Mouse (Mus musculus): ENCODE results near the gene Fam120b. TPM values are rescaled to one million over a fixed set of nuclear protein-coding genes. Genes with fewer than 3 reads are reported as not detected.

Fam120b gene
- total and polyA plus RNA-seq, 3 experiments: 9.8 to 10.5 TPM; not detected in 1

DNA sequence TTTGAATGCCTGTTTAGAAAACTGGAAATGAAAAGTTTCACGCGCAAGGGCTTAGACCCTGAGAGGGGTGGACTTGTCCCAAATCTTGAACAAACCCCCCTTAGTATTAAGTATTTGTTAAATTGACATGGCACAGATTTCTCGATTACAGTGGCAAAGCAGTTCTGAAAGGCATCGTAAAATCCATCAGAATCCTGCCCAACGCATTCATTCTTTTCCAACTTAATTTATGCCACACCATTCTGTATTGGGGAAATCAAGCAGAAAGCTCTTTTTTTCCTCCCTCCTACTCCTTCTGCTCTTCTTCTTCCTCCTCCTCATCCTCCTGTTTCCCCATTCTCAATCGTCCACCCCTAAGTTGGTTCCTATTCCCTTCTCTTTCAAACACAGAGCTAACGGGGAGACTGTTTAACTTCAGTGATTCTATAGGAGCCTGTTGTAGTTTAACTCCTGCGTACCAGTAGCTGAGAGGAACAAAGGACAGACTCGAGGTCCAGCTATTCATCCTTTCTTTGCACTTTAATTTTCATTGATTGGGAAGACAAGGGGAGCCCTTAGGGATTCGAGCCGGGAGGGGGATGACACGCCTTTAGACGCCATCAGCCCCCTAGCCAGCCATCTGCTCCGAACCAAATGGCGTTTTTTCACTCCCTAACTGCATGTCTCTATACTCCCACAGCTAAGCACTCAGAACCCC, 17.4 kb upstream of the Fam120b start:
- H3K9me3 ChIP-seq (replicated peaks; ENCODE audit: insufficient read depth, low read length): no peaks in the 10 kb centered on the region
- no peaks in the 10 kb centered on the region; a peak in 1 of 4 replicates for H3K27me3 ChIP-seq (ENCODE audit: control insufficient read depth in 1 of 2, insufficient read depth in 2 of 2, low read length in 2 of 2)
- no peaks in the 10 kb centered on the region for H3K36me3 ChIP-seq (ENCODE audit: control insufficient read depth in 1 of 2, insufficient read depth in 2 of 2, low read length in 2 of 2)
- H3K4me1 ChIP-seq (ENCODE audit: control insufficient read depth in 1 of 2, insufficient read depth in 2 of 2, low read length in 2 of 2): no peaks in the 10 kb centered on the region
- TF ChIP-seq GATA1 (IDR thresholded peaks at IDR 0.05; ENCODE audit: low read depth, low read length) (no peak), USF1 (IDR thresholded peaks at IDR 0.05; ENCODE audit: low read depth, low read length) (no peak), HCFC1 (IDR thresholded peaks at IDR 0.05; ENCODE audit: low read depth, low read length) (no peak), MYC (IDR thresholded peaks at IDR 0.05; ENCODE audit: low read depth, low read length) (no peak), EP300 (IDR thresholded peaks at IDR 0.05; ENCODE audit: low read depth in 1 of 2, low read length in 2 of 2) (no peak)
- no peak overlapping the region for H3K27ac ChIP-seq (ENCODE audit: control insufficient read depth, low read depth, low read length)
- no peak overlapping the region for H3K4me3 ChIP-seq (ENCODE audit: control insufficient read depth in 1 of 2, insufficient read depth in 1 of 2, low read depth in 2 of 2, low read length in 2 of 2)
- DNase-seq (ENCODE audit: low read depth, low spot score): no peak
- H3K9ac ChIP-seq (ENCODE audit: control insufficient read depth, low read depth, low read length, poor library complexity, severe bottlenecking): no peak overlapping the region
- H3K79me2 ChIP-seq (ENCODE audit: control insufficient read depth, insufficient read depth, low read length, poor library complexity): no peaks in the 10 kb centered on the region

DNA sequence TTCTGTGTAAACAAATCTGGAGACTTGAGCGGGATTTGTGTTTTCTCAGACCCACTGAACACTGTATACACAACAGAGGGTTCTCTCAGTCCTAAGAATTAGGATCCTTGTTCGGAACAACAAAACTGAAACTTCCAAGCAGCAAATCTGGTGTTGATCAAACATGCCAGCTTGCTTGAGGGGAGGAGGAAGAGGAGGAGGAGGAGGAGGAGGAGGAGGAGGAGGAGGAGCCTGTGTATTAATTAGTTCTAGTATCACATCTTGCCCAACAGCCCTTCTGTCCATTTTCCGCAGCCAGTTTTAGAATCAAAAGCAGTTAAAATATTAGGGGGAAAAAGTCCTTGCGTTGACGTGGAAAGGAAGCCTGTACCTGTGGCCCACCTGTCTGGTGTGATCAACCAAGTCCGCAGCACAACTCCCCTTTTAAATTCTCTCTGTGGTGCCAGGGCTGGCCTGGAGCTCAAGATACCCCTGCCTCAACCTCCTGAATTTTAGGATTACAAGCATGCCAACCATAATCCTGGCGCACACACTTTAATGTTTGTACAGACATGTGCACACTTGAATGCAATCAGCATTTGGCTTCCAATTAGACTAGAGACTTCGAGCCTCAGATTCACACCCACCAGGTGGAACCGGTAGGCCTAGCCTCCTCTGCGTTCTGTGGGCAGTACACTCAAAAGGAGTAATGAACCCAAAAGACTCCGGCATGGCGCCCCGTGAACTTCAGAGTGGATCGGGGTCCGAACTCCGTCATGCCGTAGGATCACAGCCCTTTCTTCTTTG, 16.1 kb upstream of the Fam120b start:
- Histone ChIP-seq H3K79me2 (ENCODE audit: control insufficient read depth, insufficient read depth, low read length, poor library complexity) (no peaks in the 10 kb centered on the region), H3K4me3 (ENCODE audit: control insufficient read depth in 1 of 2, insufficient read depth in 1 of 2, low read depth in 2 of 2, low read length in 2 of 2) (no peak overlapping the region), H3K4me1 (ENCODE audit: control insufficient read depth in 1 of 2, insufficient read depth in 2 of 2, low read length in 2 of 2) (no peaks in the 10 kb centered on the region)

GRCm38 (mm10) chr17:15380641-15381051, 15.4 kb upstream of the Fam120b start:
- H3K4me3 ChIP-seq (ENCODE audit: control insufficient read depth in 1 of 2, insufficient read depth in 1 of 2, low read depth in 2 of 2, low read length in 2 of 2): no peak overlapping the region
- no peaks in the 10 kb centered on the region for H3K79me2 ChIP-seq (ENCODE audit: control insufficient read depth, insufficient read depth, low read length, poor library complexity)
- H3K36me3 ChIP-seq (ENCODE audit: control insufficient read depth in 1 of 2, insufficient read depth in 2 of 2, low read length in 2 of 2): no peaks in the 10 kb centered on the region
- H3K27me3 ChIP-seq (ENCODE audit: control insufficient read depth in 1 of 2, insufficient read depth in 2 of 2, low read length in 2 of 2): no peaks in the 10 kb centered on the region; a peak in 2 of 4 replicates
- H3K9me3 ChIP-seq (replicated peaks; ENCODE audit: insufficient read depth, low read length): no peaks in the 10 kb centered on the region
- DNase-seq (ENCODE audit: low read depth, low spot score): no peak
- TF ChIP-seq CTCF (IDR thresholded peaks at IDR 0.05 in 2 of 3, conservative IDR thresholded peaks at IDR 0.05 in 1 of 3; ENCODE audit: control insufficient read depth in 1 of 3, insufficient read depth in 1 of 3, low read depth in 2 of 3, low read length in 3 of 3, poor library complexity in 1 of 3, severe bottlenecking in 1 of 3): no peak
- TF ChIP-seq MXI1 (IDR thresholded peaks at IDR 0.05; ENCODE audit: low read depth, low read length): no peak
- TF ChIP-seq ZMIZ1 (IDR thresholded peaks at IDR 0.05; ENCODE audit: low read depth, low read length): no peak
- TF ChIP-seq POLR2A (IDR thresholded peaks at IDR 0.05; ENCODE audit: control insufficient read depth in 1 of 2, insufficient read depth in 1 of 2, low read depth in 1 of 2, low read length in 2 of 2, poor library complexity in 1 of 2): no peak
- TF ChIP-seq HCFC1 (IDR thresholded peaks at IDR 0.05; ENCODE audit: low read depth, low read length): no peak
- TF ChIP-seq ZKSCAN1 (IDR thresholded peaks at IDR 0.05; ENCODE audit: low read depth, low read length): no peak
- no peak for TF ChIP-seq USF1 (IDR thresholded peaks at IDR 0.05; ENCODE audit: low read depth, low read length)
- TF ChIP-seq TCF12 (IDR thresholded peaks at IDR 0.05; ENCODE audit: low read depth, low read length): no peak
- no peak for TF ChIP-seq BHLHE40 (IDR thresholded peaks at IDR 0.05; ENCODE audit: borderline replicate concordance, low read depth, low read length)
- TF ChIP-seq ETS1 (IDR thresholded peaks at IDR 0.05; ENCODE audit: low read depth, low read length): no peak
- no peak for TF ChIP-seq E2F4 (IDR thresholded peaks at IDR 0.05; ENCODE audit: borderline replicate concordance, low read depth, low read length)
- no peak for TF ChIP-seq NRF1 (IDR thresholded peaks at IDR 0.05; ENCODE audit: insufficient read depth, low read depth, low read length, poor library complexity, severe bottlenecking)
- no peak for TF ChIP-seq MEF2A (IDR thresholded peaks at IDR 0.05; ENCODE audit: extremely low read depth, insufficient replicate concordance, low read depth, low read length, poor library complexity, severe bottlenecking)
- no peak for TF ChIP-seq RAD21 (IDR thresholded peaks at IDR 0.05; ENCODE audit: low read depth, low read length)
- TF ChIP-seq JUND (IDR thresholded peaks at IDR 0.05; ENCODE audit: low read depth, low read length): no peak
- TF ChIP-seq CHD2 (IDR thresholded peaks at IDR 0.05; ENCODE audit: low read length): no peak
- H3K9ac ChIP-seq (ENCODE audit: control insufficient read depth, low read depth, low read length, poor library complexity, severe bottlenecking): no peak overlapping the region
- no peak overlapping the region for H3K27ac ChIP-seq (ENCODE audit: control insufficient read depth, low read depth, low read length)
- H3K4me1 ChIP-seq (ENCODE audit: control insufficient read depth in 1 of 2, insufficient read depth in 2 of 2, low read length in 2 of 2): no peaks in the 10 kb centered on the region

More for the DNA sequence above, 16.1 kb upstream of the Fam120b start:
- no peaks in the 10 kb centered on the region for H3K9me3 ChIP-seq (replicated peaks; ENCODE audit: insufficient read depth, low read length)
- H3K27ac ChIP-seq (ENCODE audit: control insufficient read depth, low read depth, low read length): no peak overlapping the region
- H3K9ac ChIP-seq (ENCODE audit: control insufficient read depth, low read depth, low read length, poor library complexity, severe bottlenecking): no peak overlapping the region
- H3K36me3 ChIP-seq (ENCODE audit: control insufficient read depth in 1 of 2, insufficient read depth in 2 of 2, low read length in 2 of 2): no peaks in the 10 kb centered on the region
- no peak for DNase-seq (ENCODE audit: low read depth, low spot score)
- H3K27me3 ChIP-seq (ENCODE audit: control insufficient read depth in 1 of 2, insufficient read depth in 2 of 2, low read length in 2 of 2): no peaks in the 10 kb centered on the region; a peak in 2 of 4 replicates
- TF ChIP-seq GATA1 (IDR thresholded peaks at IDR 0.05; ENCODE audit: low read depth, low read length): no peak
- no peak for TF ChIP-seq TBP (IDR thresholded peaks at IDR 0.05; ENCODE audit: low read depth, low read length)
- no peak for TF ChIP-seq JUND (IDR thresholded peaks at IDR 0.05; ENCODE audit: low read depth, low read length)
- no peak for TF ChIP-seq MXI1 (IDR thresholded peaks at IDR 0.05; ENCODE audit: low read depth, low read length)
- TF ChIP-seq MAFK (IDR thresholded peaks at IDR 0.05; ENCODE audit: borderline replicate concordance, low read depth, low read length): no peak
- no peak for TF ChIP-seq POLR2AphosphoS5 (IDR thresholded peaks at IDR 0.05; ENCODE audit: borderline replicate concordance, low read depth, low read length)

All from MEL (cell line).